Mouse (Mus musculus) cerebellum, postnatal 25 days (tissue): ENCODE data around the gene Gm26992.
"Not testable (repeated sequence)": the region's sequence is repeated elsewhere in the genome, so short reads cannot be mapped to it uniquely, and the experiment has no call there.

Experiments used
- DNase-seq, 2 experiments: peaks; one replicate each; pipeline ENCODE4 v3.0.0; 2021; ENCODE audit warnings: mixed read lengths in 2 of 2

Gm26992 gene

GRCm38 (mm10) chrX:103421710-103422109 lies at the start of gene Gm26992:
Gm26992 (plus strand) TSS chrX:103422010.
- DNase-seq, result no peak

- DNase-seq, result peak in 1 of 2 experiments; percentile 53
Measured at GRCm38 (mm10) chrX:103374250-103374649, 47.6 kb upstream of the Gm26992 start.

DNA sequence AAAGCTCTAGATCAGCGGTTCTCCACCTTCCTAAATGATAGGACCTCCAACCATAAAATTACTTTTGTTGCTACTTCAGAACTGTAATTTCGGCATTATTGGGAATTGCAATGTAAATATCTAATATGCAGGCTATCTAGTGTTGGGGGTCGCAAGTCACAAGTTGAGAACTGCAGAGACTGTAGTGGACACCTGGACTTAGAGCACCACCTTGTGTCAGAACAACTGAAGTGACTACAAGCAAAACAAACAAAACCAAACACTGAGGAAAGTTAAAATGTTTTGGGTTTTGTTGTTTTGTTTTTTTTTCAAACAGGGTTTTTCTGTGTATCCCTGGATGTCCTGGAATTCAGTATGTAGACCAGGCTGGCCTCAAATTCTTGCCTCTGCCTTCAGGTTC lies 37.3 kb upstream of the Gm26992 start:
- no peak for DNase-seq

- no peak for DNase-seq
Measured at GRCm38 (mm10) chrX:103388131-103388530, 33.7 kb upstream of the Gm26992 start.

GRCm38 (mm10) chrX:103393841-103394240 lies 28.0 kb upstream of the Gm26992 start:
- DNase-seq, result no peak

GRCm38 (mm10) chrX:103405021-103405420 lies 16.8 kb upstream of the Gm26992 start:
- no peak for DNase-seq

- no peak for DNase-seq
Measured at GRCm38 (mm10) chrX:103414167-103414566, 7.6 kb upstream of the Gm26992 start, which contains the start of gene Tsx. Tsx (plus strand) TSS chrX:103414467.

DNA sequence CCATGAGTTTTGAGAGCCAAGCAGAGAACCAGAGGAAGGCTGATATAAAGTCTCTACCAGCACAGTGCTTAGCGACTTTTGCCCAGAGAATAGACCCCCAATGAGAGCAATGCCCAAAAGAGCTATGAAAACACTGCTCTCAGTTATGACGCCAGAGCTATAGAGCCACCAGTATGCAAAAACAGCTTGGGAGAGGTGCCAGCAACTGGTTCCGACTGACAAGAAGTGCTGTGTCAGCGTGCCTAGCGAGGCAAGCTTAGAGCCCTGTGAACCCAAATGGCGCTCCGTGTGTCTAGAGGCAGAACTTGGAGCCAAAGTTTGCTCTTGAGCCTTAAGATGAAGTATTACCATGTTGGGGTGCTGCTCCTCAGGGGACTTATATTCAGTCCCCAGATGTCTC lies 5.9 kb downstream of the Gm26992 start:
- DNase-seq, result no peak

GRCm38 (mm10) chrX:103432293-103432692 lies 10.5 kb downstream of the Gm26992 start:
- no peak for DNase-seq

DNA sequence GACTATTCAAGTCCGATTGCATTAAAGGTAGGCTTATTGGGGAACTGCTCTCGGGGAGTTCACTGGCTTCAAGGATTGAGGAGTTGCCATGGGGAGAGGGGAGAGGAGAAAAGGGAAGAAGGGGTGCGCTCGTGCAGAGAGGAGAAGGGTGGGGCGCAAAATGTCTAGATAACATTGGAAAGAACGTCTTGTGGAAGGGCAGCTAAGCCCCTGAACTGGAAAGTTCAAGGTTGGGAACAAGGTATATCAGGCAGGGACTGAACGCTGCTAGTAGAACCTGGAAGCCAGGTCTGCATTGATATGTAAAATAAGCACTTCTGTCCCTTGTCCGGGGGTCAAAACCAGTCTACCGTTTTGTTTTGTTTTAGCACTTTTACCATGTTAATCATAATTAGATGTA lies 16.2 kb downstream of the Gm26992 start:
- DNase-seq, result no peak

DNA sequence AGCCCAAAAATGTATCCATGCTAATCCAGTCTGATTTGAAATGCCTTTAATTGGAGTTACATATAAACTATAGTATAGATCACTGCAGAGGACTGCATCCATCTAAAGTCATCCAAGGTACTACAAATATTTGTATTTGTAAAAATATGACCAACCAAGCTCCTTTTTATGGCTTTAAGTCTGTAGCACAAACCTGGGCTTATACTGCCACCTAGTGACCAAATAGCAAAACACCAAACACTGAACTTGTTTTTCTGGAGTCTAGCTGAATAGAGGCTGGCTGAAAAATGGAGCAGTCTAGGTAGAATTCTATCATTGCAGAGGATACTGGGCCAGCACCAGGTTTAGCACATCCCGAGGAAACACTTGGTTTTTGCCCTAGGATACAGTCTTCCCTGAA lies 19.0 kb downstream of the Gm26992 start:
- peak; percentile 29 to 31 for DNase-seq

- DNase-seq, result peak in 1 of 2 experiments; percentile 15
Measured at GRCm38 (mm10) chrX:103443755-103444154, 21.9 kb downstream of the Gm26992 start.

- peak; percentile 51 to 65 for DNase-seq
Measured at GRCm38 (mm10) chrX:103447539-103448169, 25.8 kb downstream of the Gm26992 start.

- DNase-seq, result peak in 1 of 2 experiments; percentile 9
Measured at GRCm38 (mm10) chrX:103448429-103448828, 26.6 kb downstream of the Gm26992 start.

- not testable (repeated sequence) for DNase-seq
Measured at GRCm38 (mm10) chrX:103448943-103449722, 27.3 kb downstream of the Gm26992 start.

- no peak for DNase-seq
Measured at GRCm38 (mm10) chrX:103452815-103453214, 31.0 kb downstream of the Gm26992 start.

- no peak for DNase-seq
Measured at GRCm38 (mm10) chrX:103460056-103460455, 38.2 kb downstream of the Gm26992 start.

- DNase-seq, result no peak
Measured at GRCm38 (mm10) chrX:103468998-103469397, 47.2 kb downstream of the Gm26992 start.

DNA sequence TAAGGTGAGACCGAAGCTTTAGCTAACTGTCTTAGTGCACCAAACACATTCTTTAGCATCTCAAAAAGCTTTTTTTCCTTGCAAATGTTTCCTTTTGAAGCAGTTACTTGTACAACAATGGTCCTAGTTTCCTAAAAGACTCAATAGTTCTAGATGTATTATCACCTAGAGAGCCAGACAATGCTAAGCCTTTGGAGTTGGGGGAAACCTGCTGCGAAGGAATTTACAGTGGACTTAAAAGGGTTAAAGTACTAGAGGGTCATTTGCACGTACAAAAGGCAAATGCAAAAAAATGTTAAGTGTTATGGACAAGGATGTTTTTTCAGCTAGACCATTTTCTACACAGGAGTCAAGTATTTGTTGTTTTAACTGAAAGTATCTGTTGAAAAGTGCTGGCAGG lies 50.5 kb downstream of the Gm26992 start:
- DNase-seq, result no peak

- peak; percentile 68 to 76 for DNase-seq
Measured at GRCm38 (mm10) chrX:103477507-103477906, 55.7 kb downstream of the Gm26992 start.

- peak in 1 of 2 experiments; percentile 62 for DNase-seq
Measured at GRCm38 (mm10) chrX:103481243-103482096, 59.7 kb downstream of the Gm26992 start.

DNA sequence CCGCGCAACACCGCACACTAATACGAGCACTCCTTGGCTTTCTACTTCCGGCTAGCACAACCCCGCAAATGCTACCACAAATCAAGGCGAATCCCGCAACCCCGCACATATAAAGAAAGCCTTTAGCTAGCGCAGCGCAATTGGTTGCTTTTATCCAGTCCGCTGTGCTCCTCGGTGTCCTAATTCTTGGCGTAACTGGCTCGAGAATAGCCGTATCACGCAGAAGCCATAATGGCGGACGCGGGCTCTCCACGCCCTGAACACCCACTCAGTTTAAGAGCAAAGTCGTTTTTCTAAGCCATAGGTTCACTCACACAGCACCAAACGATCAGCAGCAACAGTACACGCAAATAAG lies 60.3 kb downstream of the Gm26992 start:
- no peak for DNase-seq

DNA sequence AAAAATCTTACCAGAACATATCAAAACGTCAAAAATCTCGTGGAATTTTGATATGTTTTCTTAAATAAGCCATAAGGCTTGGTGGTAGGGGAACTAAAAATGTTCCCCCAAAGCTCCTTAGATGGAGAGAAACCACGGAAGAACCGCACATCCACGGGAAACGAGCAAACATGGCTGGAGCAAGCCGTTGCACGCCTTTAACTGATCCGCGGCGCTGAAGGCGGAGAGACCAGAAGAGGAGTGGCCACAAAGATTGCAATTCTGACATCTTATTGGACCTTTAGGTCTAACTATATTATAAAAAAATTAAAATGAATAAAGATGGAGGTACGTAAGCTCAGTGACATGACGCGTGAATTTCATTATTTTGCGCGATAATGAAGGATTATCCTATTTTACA lies 61.2 kb downstream of the Gm26992 start:
- peak in 1 of 2 experiments; percentile 51 for DNase-seq
